Comparison of ENCODE assay signal across 16 mouse cellular contexts in genomic region chr14:23771794-23772193, GRCm38 (mm10).
"Had no signal": no experiment of that assay in that cellular context is flagged by ENCODE, and none has a peak within 500 bp of the region (broad histone marks: within the 10 kb centered on the region; RNA-seq: fewer than 3 reads in every experiment).

No protein-coding gene starts in this region.

- DNase-seq: kidney, adult 9 months; kidney, postnatal 14 days; kidney, postnatal 4 days; liver, embryonic 13.5 days; lung, adult 2 months; right cerebral cortex, adult 18-20 months; right cerebral cortex, postnatal 14 days; right cerebral cortex, postnatal 4 days; spleen, adult 18-20 months; thymus, postnatal 25 days had no signal

- H3K27me3 ChIP-seq: liver, embryonic 13.5 days; midbrain, embryonic 12.5 days; midbrain, embryonic 15.5 days; neural tube, embryonic 12.5 days; neural tube, embryonic 15.5 days; stomach, embryonic 15.5 days had no signal

- H3K4me1 ChIP-seq: liver, embryonic 13.5 days; midbrain, embryonic 12.5 days; midbrain, embryonic 15.5 days; neural tube, embryonic 12.5 days; neural tube, embryonic 15.5 days; stomach, embryonic 15.5 days had no signal

- H3K36me3 ChIP-seq: liver, embryonic 13.5 days; midbrain, embryonic 12.5 days; midbrain, embryonic 15.5 days; neural tube, embryonic 12.5 days; neural tube, embryonic 15.5 days; stomach, embryonic 15.5 days had no signal

- H3K27ac ChIP-seq: liver, embryonic 13.5 days; macrophage; midbrain, embryonic 12.5 days; midbrain, embryonic 15.5 days; neural tube, embryonic 12.5 days; neural tube, embryonic 15.5 days; stomach, embryonic 15.5 days had no signal

- H3K9me3 ChIP-seq: liver, embryonic 13.5 days; midbrain, embryonic 12.5 days; midbrain, embryonic 15.5 days; neural tube, embryonic 12.5 days; neural tube, embryonic 15.5 days; stomach, embryonic 15.5 days had no signal

- H3K4me3 ChIP-seq: liver, embryonic 13.5 days; midbrain, embryonic 12.5 days; midbrain, embryonic 15.5 days; neural tube, embryonic 12.5 days; neural tube, embryonic 15.5 days; stomach, embryonic 15.5 days had no signal
